Mouse (Mus musculus) layer of hippocampus, adult 2 months (tissue): ENCODE measurements at regions not wholly inside any gene's neighbourhood (a gene's known extent, or its start where the extent isn't known, plus 50 kb on each side); places are given as distances from the start of the nearest gene placed in this dataset.

ENCODE experiments used
- DNase-seq, 2 experiments: peaks; one replicate each; pipeline ENCODE4 v3.0.0; 2022; ENCODE audit warnings: low spot score in 2 of 2
- H3K27ac ChIP-seq: fragments of 200-600 bp; 2 replicates; pipeline ENCODE4 v1.8.1; 2022
- H3K4me3 ChIP-seq: fragments of 200-600 bp; 2 replicates; pipeline ENCODE4 v1.8.1; 2022; ENCODE audit warnings: mild to moderate bottlenecking
- CTCF ChIP-seq: fragments of 200-600 bp; conservative IDR thresholded peaks from 2 replicates; pipeline ENCODE4 v1.8.1; 2022; ENCODE audit warnings: antibody characterized with exemption, mild to moderate bottlenecking, moderate library complexity

- no peak overlapping the region for H3K4me3 ChIP-seq
- no peak for DNase-seq
- H3K27ac ChIP-seq, result no peak overlapping the region
- no peak for TF ChIP-seq CTCF
Measured at GRCm38 (mm10) chr10:111096811-111097210, 67.7 kb upstream of the Osbpl8 start.

GRCm38 (mm10) chr10:111094405-111094804 is 70.1 kb upstream of the Osbpl8 start:
- no peak overlapping the region for H3K27ac ChIP-seq
- no peak overlapping the region for H3K4me3 ChIP-seq
- DNase-seq, result no peak
- TF ChIP-seq CTCF, result no peak

GRCm38 (mm10) chr10:111089382-111089781 is 75.2 kb upstream of the Osbpl8 start:
- no peak for DNase-seq
- Histone ChIP-seq H3K4me3 (no peak overlapping the region), H3K27ac (no peak overlapping the region)
- TF ChIP-seq CTCF, result no peak

GRCm38 (mm10) chr10:111085561-111085960 is 75.6 kb upstream of the Zdhhc17 start:
- Histone ChIP-seq H3K4me3 (no peak overlapping the region), H3K27ac (no peak overlapping the region)
- TF ChIP-seq CTCF, result no peak
- no peak for DNase-seq

- DNase-seq, result no peak
- Histone ChIP-seq H3K4me3 (no peak overlapping the region), H3K27ac (no peak overlapping the region)
- no peak for TF ChIP-seq CTCF
Measured at GRCm38 (mm10) chr10:111084267-111084780, 74.4 kb upstream of the Zdhhc17 start.

DNA sequence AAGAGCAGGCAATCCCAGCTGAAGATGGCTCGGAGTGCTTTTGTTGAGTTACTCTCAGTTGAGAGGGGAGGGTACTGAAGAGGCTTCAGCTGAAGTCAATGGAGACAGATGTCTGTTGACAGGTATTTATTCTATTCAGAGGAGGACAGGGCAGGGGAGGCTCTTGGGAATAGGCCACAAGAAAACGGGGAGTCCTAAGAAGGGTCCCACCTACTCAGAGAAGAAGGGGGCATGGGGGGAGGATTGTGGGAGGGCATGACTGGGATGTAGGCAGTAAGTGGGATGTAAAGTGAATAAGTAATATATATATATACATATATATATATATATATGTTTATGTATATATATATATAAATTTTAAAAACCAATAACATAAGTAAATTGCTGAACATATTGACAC is 73.9 kb upstream of the Zdhhc17 start:
- H3K27ac ChIP-seq, result no peak overlapping the region
- DNase-seq, result no peak
- H3K4me3 ChIP-seq, result no peak overlapping the region
- TF ChIP-seq CTCF, result no peak

- H3K4me3 ChIP-seq, result no peak overlapping the region
Measured at GRCm38 (mm10) chr10:111083338-111083737, 73.4 kb upstream of the Zdhhc17 start.

GRCm38 (mm10) chr10:111080322-111080721 is 70.4 kb upstream of the Zdhhc17 start:
- no peak for DNase-seq
- Histone ChIP-seq H3K27ac (no peak overlapping the region), H3K4me3 (no peak overlapping the region)
- TF ChIP-seq CTCF, result no peak

More at GRCm38 (mm10) chr10:111083338-111083737, 73.4 kb upstream of the Zdhhc17 start:
- peak; percentile 60 for TF ChIP-seq CTCF
- no peak overlapping the region for H3K27ac ChIP-seq
- DNase-seq, result no peak

DNA sequence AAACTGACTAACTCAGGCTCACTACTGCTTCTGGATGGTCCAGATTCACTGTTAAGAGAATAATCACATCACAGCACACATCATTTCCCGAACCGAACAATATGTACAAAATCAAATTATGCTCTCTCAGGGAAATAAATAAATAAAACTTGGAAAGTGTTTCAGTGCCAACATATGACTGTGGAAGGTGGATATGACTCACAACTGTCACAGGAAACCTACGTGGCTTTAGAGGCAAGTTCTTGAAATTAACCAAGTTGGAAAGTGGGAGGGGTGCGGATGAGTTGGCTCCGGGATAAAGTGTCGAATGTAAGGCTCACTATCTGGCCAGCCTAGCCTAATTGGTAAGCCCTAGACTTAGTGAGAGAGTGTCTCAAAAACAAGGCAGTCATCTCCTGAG is 69.1 kb upstream of the Zdhhc17 start:
- TF ChIP-seq CTCF, result no peak
- H3K4me3 ChIP-seq, result no peak overlapping the region
- H3K27ac ChIP-seq, result no peak overlapping the region
- DNase-seq, result no peak

DNA sequence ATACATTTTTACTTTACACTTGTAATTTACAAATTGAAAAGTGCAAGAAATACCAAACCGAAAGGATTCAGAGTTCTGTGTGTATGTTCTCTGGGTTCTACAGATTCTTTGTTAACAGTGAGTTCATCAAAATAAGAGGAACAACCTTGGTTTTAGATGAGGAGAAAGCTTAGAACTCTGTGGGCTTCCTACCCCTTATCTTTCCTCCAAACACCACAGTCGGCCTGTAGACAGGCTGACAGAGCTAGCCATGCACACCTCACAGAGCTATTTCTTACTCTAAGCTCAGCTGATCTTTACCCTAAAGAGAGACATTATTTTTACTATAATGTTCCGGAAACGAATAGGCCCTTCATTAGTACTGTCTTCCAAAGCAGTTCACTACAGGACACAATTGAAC is 67.7 kb upstream of the Zdhhc17 start:
- DNase-seq, result no peak
- TF ChIP-seq CTCF, result no peak
- Histone ChIP-seq H3K4me3 (no peak overlapping the region), H3K27ac (no peak overlapping the region)

- no peak for DNase-seq
- H3K27ac ChIP-seq, result no peak overlapping the region
- no peak overlapping the region for H3K4me3 ChIP-seq
- no peak for TF ChIP-seq CTCF
Measured at GRCm38 (mm10) chr10:111073851-111074430, 64.0 kb upstream of the Zdhhc17 start.

- TF ChIP-seq CTCF, result no peak
- DNase-seq, result no peak
- Histone ChIP-seq H3K4me3 (no peak overlapping the region), H3K27ac (no peak overlapping the region)
Measured at GRCm38 (mm10) chr10:111073262-111073661, 63.3 kb upstream of the Zdhhc17 start.

GRCm38 (mm10) chr10:111072554-111072909 is 62.6 kb upstream of the Zdhhc17 start:
- no peak overlapping the region for H3K4me3 ChIP-seq
- no peak overlapping the region for H3K27ac ChIP-seq
- no peak for DNase-seq
- no peak for TF ChIP-seq CTCF

- Histone ChIP-seq H3K27ac (no peak overlapping the region), H3K4me3 (no peak overlapping the region)
- TF ChIP-seq CTCF, result no peak
- no peak for DNase-seq
Measured at GRCm38 (mm10) chr10:111071805-111072553, 62.0 kb upstream of the Zdhhc17 start.
